Mouse (Mus musculus): Measurements from ENCODE around the gene Tac2.

Tac2 gene

DNA sequence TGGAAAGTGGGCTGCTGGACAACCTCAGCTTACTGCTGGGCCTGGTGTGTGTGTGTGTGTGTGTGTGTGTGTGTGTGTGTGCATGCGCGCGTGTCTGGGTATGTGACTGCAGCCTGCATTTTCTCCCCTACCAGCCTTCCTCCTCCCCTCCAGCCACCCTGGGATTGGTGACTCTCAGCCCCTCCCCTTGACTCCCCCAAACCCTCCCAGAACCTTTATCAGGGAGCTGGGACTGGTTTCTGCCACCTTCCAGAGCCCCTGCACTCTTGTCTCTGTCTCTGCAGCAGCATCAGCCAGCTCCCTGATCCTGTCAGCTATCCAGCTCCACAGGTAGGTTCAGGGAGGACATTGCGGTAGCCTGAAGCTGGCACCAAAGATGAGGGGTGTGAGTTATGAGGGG is 858 bp downstream of the Tac2 start:
- DNase-seq (ENCODE audit: low read depth, low spot score), result no peak

DNA sequence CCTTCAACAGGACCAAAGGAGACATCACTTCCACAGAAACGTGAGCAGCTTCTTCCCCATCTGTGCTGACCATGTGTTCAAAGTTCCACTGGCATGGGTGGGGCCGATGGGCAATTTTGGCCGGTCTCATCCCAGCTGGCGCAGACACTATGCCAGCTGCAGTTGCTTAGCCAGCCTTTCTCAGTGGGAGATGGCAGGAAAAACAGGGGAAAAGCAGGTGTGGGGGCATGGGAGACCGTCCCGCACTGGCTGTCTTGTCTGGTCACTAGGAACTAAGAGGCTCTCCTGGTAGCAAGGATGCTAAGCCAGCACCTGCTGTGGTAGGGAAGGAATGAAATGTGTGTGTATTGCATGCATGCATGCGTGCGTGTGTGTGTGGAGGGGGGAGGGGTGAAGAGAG is 4.2 kb downstream of the Tac2 start:
- DNase-seq (ENCODE audit: low read depth, low spot score), result no peak

DNA sequence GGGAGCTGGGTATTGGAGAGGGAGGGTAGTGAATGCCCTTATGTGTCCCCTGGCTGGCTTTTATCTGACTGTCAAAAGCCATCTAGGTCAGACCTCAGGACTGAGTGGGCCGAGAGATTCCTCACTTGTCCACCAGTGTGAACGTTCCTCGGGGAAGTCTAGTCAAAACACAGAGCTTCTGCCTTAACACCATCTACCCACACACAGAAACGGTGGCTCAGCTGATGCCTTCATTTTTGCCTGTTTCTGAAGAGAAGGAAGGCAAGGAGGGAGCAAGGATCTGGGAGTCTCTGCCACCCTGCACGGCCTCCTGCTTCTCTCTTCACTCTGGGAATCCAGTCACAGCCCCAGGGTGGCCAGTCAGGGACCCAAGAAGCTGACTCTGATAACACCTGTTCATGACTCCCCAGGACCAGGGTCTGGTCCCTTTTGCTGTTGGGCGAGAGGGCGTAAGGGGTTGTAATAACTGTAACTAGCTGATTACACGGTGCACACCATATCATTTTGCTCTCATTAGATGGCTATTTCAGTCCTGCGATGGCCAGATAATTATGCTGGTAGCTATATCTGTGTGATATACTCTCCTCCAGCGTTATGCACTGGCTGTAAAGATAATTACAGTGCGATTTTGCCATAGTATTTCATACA is 6.1 kb downstream of the Tac2 start:
- no peak for DNase-seq (ENCODE audit: low read depth, low spot score)

DNA sequence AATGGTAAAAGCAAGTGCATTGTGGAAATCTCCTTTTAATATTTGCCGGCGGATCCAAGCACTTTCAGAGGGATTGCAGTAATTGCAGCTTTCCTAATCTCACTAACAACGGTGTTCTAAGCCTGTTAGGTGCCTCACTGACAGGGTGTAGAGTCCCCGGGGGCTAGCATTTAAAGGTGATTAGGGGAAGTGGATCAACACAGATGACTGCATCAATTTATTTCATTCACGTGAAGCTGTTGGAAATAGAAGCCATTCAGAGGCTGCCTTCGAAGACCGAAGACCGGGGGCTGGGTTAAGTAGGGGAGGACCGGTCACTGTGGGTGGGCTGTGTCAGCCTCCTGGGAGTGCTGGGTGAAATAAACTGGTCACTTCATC is 6.6 kb downstream of the Tac2 start:
- DNase-seq (ENCODE audit: low read depth, low spot score), result no peak

DNA sequence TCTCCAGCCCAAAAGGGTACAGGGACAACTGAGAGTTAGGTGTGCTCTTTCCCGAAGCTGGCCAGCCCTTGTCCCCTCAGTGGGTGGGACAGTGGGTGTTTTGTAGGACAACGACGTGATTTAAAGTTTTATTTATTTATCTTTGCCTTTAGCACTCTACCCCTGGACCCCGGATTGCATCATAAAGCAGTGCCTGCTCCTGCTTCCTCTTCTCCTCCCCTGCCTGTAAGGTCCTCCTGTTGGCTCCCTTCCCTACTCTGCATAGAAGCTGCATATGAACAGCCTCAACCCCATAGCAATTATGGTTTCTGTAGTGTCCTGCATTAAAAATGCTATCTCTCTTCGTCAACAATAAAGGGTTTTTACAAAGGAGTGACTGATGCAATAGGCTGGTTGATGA is 7.1 kb downstream of the Tac2 start:
- DNase-seq (ENCODE audit: low read depth, low spot score), result no peak

DNA sequence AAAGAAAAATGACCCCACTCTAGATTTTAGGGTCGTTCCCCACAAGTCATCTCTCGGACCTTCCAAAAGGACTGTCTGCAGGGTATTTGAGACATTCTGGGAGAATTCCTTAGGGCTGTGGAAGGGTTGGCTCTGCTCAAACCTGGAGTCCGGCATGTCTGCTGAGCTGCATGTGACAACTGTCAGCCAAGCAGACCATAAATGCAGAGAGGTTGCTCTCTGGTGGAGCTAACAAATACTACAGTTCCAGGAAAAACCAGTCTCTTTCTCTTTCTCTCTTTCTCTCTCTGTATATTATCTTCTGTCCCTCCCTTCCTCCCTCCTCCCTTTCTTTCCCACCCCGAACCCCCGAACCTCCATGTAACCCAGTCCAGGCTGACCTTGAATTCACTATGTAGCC is 10.2 kb downstream of the Tac2 start:
- DNase-seq (ENCODE audit: low read depth, low spot score), result no peak

DNA sequence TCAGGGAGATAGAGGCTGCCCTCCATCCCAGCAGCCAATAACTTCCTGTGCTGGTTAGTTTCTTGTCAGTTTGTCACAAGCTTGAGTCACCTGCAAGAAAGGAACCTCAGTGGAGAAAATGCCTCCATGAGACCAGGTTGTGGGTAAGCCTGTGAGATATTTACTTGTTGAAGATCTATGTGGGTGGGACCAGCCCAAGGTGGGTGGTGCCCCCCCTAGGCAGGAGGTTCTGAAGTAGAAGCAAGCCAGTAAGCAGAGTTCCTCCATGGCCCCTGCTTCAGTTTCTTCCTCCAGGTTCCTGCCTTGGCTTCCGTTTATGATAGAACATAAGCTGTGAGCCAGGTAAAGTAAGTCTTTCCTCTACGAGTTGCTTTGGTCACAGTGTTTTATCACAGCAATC is 12.0 kb downstream of the Tac2 start:
- DNase-seq (ENCODE audit: low read depth, low spot score), result no peak

DNA sequence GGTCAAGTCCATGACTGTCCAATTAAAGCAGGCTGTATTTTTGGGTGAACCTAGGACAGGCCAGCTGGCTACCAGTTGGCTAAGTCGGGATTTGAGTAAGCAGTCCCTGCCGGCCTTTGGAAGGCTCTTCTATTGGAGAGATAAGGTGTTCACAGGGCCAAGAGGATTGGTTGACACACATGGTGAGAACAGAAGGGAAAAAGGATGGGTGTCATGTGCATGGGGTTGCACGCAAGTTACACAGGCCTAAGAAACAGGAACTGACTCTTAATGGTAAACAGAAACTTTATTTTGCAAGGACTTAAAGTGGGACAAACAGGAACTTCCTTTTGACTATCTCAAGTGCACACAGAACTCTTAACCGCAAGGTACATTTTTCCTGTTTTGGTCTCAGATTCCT is 12.6 kb downstream of the Tac2 start:
- no peak for DNase-seq (ENCODE audit: low read depth, low spot score)

DNA sequence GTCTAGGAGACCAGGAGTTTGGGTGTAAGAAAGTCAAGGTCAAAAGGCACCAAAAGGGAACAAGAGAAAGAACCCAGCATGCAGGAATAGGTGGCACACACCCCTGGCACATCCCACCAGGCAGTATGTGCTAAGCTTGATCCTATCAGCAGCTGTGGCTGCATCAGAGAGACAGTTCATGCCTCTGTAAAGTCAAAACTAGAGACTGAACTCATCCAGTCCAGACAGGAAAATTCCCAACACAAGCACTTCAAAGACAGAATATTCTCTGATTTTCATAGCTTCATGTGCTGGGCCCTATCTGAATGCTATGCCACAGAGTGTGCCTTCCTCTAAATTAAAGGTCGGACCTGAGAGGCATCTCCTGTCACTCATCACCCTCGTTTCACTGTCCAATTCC is 13.3 kb downstream of the Tac2 start:
- no peak for DNase-seq (ENCODE audit: low read depth, low spot score)

DNA sequence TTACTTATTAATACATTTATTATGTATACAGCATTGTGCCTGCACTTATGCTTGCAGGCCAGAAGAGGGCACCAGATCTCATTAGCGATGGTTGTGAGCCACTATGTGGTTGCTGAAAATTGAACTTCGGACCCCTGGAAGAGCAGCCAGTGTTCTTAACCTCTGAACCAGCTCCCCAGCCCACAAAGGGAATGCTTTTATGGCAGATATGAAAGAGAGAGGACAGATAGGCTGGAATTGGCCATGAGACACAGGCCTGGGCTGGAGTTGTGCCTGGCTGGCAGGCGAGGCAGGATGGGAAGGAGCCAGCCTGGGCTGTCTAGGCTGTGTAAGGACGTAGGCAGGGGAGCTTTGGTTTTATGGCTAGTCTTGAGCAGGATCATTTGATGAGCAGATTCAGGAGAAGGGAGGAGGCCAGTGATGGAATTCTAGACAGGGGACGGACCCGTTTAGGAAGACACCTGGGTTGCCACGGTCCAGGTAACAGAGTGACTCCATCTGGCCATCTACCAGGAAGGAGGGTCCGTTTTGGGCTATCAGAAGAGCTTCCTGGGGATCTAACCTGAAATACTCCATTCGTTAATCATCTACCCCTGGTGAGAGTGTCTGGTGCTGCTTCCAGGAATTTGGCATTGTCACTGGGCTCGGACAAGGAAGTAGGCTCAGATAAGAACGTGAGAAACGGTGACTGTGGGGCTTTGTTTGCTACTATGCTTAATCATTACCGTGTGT is 14.0 kb downstream of the Tac2 start:
- no peak for DNase-seq (ENCODE audit: low read depth, low spot score)

DNA sequence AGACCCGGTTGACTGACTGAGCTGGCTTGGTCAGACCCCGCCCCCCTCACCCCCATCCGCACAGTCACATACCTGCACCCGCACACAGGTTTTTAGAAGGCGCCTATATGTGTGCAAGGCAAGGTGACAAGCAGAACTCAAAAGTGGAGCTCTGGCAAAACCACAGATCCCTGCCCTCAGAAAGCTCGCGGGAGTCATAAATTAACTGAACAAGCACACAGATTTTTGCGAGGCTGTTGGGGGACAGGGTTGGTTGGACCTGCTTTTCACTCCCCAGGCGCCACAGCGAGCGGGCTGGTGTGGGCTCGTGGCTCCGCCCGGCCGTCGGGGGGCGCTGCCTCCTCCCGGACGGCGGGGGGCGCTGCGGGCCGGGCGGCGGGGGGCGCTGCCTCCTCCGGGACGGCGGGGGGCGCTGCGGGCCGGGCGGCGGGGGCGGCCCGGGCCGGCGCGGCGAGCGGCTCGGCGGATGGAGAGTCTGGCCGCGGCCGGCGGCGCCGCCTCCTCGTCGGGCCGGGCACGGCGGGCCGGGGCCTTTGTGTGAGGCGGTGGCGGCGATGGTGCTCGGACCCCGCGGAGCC is 14.9 kb downstream of the Tac2 start, which contains the start of gene Zbtb39:
Gene Zbtb39 (plus strand): TSS at position 456 of the 578 bp plus-strand sequence.
- DNase-seq (ENCODE audit: low read depth, low spot score), result peak; percentile 49

DNA sequence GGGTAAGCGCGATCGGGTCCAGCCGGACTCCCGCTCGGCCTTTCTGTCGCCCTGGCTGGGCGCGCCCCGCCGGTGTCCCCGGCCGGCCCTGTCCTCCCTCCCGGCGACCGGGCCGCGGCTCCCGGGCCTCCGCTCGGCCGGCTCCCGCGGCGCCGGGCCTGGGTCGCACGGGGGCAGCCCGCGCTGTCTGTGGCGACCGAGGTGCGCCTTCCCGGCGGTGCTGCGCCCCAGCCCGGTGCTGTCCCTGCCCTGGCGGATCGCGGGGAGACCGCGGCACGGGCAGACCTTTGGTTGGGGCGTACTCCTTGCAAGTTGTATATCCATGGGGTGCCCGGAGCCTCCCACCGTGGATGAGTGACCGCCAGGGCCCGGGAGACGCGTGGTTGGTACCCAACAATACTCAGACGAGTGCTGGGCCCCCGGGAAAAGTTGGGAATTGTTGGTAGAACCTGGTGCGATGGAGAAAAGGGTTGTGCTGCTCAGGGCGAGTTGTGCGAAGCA is 15.4 kb downstream of the Tac2 start:
- no peak for DNase-seq (ENCODE audit: low read depth, low spot score)

DNA sequence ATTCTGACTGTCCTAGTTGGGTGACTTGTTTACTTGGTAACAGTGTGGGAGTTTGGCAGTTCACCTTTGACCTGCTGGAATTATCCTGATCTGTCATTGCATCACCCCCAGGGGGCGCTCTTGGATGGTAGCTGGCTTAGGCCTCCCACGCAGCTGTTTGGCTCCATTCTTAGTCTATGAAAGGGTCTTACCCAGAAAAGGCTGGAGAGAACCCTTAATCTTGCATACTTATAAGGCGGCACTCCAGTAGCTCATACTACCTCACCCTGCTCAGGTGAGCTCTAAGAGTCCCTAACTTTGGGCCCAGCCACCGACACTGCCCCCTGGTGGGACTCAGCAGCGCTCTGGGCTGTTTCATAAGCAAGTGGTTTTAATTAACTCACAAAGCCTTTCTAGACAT is 20.4 kb downstream of the Tac2 start:
- DNase-seq (ENCODE audit: low read depth, low spot score), result no peak

DNA sequence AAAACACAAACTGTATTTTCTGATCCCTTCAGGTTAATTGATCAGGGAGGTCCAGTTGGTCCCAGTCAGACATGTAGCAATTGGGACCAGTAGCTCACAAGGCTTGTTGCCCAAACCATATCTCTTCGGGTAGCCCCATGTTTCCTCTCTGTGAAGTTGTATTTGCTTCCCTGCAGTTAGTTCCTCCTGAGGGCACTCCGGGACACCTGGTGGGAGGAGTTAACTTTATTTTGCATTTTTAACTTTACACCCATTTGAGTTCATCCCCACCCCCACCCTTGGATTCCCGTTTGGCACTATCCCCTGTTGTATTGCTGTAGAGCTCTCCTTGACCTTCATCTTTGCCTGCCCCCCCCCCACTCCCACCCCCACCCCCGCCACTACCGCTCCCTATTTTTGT is 21.6 kb downstream of the Tac2 start:
- DNase-seq (ENCODE audit: low read depth, low spot score), result no peak

DNA sequence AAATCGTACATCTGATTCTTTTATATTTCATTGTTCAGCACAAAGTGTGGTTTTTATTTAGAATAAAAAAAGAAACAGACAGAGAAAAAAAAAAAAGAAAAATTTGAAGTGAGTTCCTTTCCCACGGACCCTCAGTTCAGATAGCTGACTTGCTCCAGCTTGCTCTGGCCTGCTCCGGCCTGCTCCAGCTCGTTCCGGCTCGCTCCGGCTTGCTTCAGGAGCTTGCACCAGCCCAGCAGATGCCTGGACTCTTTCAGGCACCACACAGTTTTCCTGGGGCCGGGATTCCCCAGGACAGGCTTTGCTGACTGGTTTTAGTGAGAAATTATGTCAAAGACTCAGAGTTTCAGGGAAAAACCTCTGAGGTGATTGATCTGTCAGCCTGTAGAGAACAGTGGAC is 23.0 kb downstream of the Tac2 start:
- no peak for DNase-seq (ENCODE audit: low read depth, low spot score)

DNA sequence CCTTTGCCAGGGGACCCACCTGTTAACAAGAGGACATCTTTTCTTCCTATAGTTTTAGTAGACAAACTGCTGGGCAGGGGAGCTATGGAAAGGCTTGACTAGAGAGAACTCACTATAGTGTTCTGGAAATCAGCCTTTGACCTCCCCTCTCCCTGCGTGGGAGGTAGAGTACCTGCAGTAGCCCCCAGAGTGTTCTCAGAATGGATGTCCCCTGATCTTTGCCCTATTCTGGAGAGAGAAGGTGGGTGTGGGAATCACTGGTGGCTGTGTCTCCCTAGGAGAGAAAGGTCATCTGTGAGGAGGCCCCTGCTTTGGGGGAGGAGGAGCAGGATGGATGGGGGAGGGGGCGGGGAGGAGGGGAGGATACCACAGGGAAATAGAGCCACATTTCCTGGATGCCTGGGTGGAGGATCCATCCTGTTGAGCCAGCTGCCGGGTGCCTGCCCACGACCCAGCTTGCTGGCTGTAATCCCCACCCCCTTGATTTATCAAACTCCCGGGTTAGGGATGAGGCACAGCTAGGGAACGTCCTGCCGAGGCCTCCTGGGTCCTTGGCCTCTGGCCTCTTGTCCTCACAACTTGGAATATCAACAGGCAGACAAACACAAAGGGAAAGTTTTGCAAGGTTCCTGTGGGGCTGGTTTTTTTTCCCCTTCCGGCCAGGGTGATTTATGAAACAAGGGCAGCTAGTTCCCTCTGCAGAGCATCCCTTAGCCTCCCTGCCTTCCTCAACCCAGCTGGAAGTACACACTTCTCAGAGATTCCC is 24.8 kb downstream of the Tac2 start:
- no peak for DNase-seq (ENCODE audit: low read depth, low spot score)

DNA sequence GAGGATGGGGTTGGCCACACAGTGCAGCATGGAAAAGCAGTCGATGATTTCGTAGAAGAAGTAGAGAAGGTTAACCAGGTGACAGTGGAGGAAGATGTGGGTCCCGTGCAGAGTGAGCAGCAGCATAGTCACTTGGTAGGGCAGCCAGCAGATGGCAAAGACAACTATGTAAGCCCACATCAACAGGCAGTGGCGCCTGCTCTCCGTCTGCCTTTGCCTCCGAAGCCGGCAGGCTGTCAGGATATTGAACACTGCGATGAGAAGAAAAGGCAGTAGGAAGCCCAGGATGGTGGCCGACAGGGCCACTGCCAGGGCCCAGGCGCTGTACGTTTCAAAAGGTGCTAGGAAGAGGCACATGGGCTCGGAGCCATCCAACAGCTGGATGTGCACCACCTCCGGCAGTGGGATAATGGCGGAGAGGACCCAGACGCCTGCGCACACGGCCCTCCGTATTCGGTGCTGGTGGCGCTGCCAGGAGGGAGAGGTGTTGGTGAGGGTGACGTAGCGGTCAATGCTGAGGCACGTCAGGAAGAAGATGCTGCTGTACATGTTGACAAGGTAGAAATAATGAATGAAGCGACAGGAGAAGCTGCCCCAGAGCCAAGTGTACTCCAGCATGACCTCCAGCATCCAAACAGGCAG is 26.0 kb downstream of the Tac2 start:
- DNase-seq (ENCODE audit: low read depth, low spot score), result no peak

DNA sequence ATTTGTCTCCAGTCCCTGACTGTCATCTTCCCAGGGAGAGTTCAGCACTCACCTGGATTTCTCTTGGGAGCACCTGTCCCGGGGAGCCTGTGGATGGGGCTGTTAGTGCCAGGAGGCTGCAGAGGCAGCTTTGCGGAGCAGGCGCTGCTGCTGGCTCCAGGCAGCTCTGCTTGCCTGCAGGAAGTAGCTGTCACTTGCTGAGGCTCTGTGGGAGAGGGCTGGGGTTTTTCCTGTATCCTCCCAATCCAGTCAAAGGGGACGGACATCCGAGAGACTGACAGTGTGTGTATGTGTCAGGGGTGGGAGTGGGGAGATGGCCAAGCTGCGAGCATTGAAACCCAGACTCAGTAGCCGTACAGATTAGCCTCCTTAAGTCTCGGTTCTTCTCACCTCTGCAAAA is 27.3 kb downstream of the Tac2 start, which contains the start of gene Gpr182:
Gene Gpr182 (minus strand): TSS at position 185 of the 400 bp plus-strand sequence.
- DNase-seq (ENCODE audit: low read depth, low spot score), result no peak

DNA sequence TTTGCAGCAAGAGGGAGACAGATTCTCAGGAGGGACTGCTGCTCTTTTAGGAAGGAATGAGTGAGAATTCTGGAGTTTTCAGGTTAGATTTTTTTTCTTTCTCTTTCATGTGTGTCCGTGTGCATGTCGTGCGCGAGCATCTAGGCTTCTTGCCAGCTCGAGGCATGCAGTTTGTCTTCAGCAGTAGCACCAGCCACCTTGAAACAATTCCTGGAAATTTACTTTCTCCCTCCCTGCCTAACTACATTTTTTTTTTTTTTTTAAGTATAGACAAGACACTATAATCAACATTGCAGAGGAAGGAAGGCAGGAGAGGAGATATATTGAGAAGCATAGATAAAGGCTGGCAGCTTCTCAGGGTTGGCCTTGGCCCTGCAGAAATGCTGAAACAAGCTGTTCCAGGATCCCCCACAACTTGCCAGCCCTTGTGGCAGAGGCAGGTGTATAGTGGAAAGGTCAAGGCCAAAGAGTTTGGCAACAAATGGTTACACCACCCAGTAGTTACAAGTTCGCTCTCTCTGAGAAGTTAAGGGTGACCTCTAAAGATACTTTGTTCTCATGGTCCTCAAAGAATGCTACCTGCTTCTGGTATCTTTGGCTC is 30.4 kb downstream of the Tac2 start:
- DNase-seq (ENCODE audit: low read depth, low spot score), result no peak

DNA sequence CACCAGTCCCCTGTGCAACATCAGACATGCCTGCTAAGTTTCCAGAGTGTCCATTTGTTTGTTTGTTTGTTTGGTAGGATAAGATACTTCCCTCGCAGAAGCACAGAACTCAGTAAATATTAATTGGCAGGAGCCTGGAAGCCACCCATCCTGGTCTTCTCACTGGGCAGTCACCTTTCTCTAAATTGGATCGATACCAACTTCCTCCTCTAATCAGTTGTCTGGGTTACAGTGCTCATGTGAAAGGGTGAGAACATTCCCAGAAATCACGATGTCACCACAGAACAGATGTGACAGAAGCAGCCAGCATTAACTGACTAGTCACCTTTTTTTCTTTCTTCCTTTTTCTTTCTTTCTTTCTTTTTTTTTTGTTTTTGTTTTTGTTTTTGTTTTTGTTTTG is 31.0 kb downstream of the Tac2 start:
- DNase-seq (ENCODE audit: low read depth, low spot score), result no peak

DNA sequence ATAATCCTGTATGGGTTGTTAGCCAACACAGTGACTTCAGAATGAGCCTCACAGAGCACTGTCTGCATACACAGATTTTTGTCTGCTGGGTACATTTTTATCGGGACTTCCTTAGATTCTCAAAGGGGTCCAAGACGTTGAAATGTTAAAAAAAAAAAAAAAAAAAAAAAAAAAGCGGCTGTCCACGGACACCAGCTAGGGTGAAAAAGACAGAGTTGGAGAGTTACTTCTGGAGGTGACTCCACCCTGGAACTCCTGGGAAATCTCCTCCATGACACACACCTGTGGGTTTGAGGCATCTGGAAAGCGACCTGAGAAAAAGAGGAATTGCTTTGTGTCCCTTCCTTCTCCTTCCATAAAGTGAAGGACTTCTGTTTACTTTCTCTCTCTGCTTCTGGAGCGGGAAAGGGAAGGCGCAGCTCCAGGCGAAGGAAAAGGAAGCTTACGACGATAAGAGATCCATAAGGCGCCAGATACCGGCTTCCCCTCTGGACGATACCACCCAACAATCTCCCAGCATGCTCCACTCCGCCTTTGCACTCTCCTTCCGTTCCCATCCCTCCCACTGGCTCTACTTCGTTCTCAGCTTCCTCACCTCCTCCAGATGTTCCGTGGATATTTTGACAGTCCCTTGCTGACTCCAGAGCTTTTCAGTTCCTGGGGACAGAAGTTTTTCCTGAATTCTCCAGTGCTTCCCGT is 31.6 kb downstream of the Tac2 start:
- no peak for DNase-seq (ENCODE audit: low read depth, low spot score)

All from WW6 (cell line).